Mouse (Mus musculus) forebrain, postnatal 0 days (tissue): ENCODE measurements around the gene Atpaf2. TPM values are rescaled to one million over a fixed set of nuclear protein-coding genes. Genes with fewer than 3 reads are reported as not detected.

Experiments used
- ATAC-seq: fragments of 200-750 bp; cut with Nextera tagmentation; 2 replicates; pipeline ENCODE4 v1.8.0; 2017; ENCODE audit warnings: mild to moderate bottlenecking, moderate library complexity
- DNase-seq: peaks from one replicate; pipeline ENCODE4 v3.0.0-alpha.2; 2015
- H3K27ac ChIP-seq: fragments of 300-500 bp; sonication (generic); 2 replicates; pipeline ENCODE4 v1.5.1; 2014; ENCODE audit warnings: low read depth, mild to moderate bottlenecking, antibody characterized with exemption, low read length, moderate library complexity, mixed read lengths
- H3K27me3 ChIP-seq: fragments of 300-500 bp; sonication (generic); 2 replicates; pipeline ENCODE4 v1.6.1; 2014; ENCODE audit warnings: mild to moderate bottlenecking, low read length, mixed read lengths; ENCODE audit not compliant: insufficient read depth
- H3K36me3 ChIP-seq: fragments of 300-500 bp; sonication (generic); 2 replicates; pipeline ENCODE4 v1.6.1; 2014; ENCODE audit warnings: mild to moderate bottlenecking, moderate library complexity; ENCODE audit not compliant: insufficient read depth
- H3K4me1 ChIP-seq: fragments of 300-500 bp; sonication (generic); 2 replicates; pipeline ENCODE4 v1.6.1; 2014; ENCODE audit warnings: antibody characterized with exemption; ENCODE audit not compliant: insufficient read depth
- H3K4me2 ChIP-seq: fragments of 300-500 bp; sonication (generic); 2 replicates; pipeline ENCODE4 v1.6.1; 2014; ENCODE audit warnings: low read depth, mild to moderate bottlenecking, moderate library complexity
- H3K4me3 ChIP-seq: fragments of 300-500 bp; sonication (generic); 2 replicates; pipeline ENCODE4 v1.5.1; 2014; ENCODE audit warnings: low read depth, low read length, mixed read lengths
- H3K9ac ChIP-seq: fragments of 300-500 bp; sonication (generic); 2 replicates; pipeline ENCODE4 v1.6.1; 2014; ENCODE audit warnings: mild to moderate bottlenecking
- H3K9me3 ChIP-seq: fragments of 300-500 bp; sonication (generic); 2 replicates; pipeline ENCODE4 v1.6.1; 2016; ENCODE audit warnings: low read length
- CTCF ChIP-seq: sonication (generic); IDR thresholded peaks from 2 replicates; pipeline ENCODE4 v1.5.1; 2016; ENCODE audit warnings: antibody characterized with exemption, control low read depth, low read depth
- WGBS: fragments of 180-500 bp; shearing (Covaris S2); extraction: QIAGEN DNeasy Blood & Tissue Kit; methylation state at CpG from one replicate; pipeline ENCODE4 v1.1.7; 2014; 5-methylcytosine and 5-hydroxymethylcytosine counted together
- polyA plus RNA-seq: library from polyadenylated mRNA; unstranded; fragments of >200 nt; fragmentation: Nextera tagmentation; extraction: Ambion mirVana; gene quantifications from 2 replicates; pipeline ENCODE4 v1.2.1, GENCODE M21; 2015
- total RNA-seq: library from RNA; depleted of rRNA; stranded (reverse); fragments of >200 nt; gene quantifications from 2 replicates; pipeline ENCODE4 v1.2.3, GENCODE M21; 2014

Atpaf2 gene
- total and polyA plus RNA-seq, 2 experiments from 2014 or later: 34.5 to 50.8 TPM

GRCm38 (mm10) chr11:60422046-60422668, 3.9 kb upstream of the Atpaf2 start:
- ATAC-seq (no peak), DNase-seq (no peak)
- peak; percentile 38 for TF ChIP-seq CTCF
- H3K4me3 ChIP-seq: no peak overlapping the region
- no peak overlapping the region for H3K9ac ChIP-seq
- peaks cover 13% of the 10 kb centered on the region for H3K4me1 ChIP-seq
- 65% methylated on average over 6 of the region's 6 CpGs for WGBS
- no peaks in the 10 kb centered on the region for H3K27me3 ChIP-seq
- no peak overlapping the region for H3K27ac ChIP-seq
- 0 out of 2 replicates have a peak, but pooled peaks cover 8% of the 10 kb centered on the region for H3K36me3 ChIP-seq
- H3K9me3 ChIP-seq: no peaks in the 10 kb centered on the region
- H3K4me2 ChIP-seq: no peak overlapping the region

GRCm38 (mm10) chr11:60418473-60418803, 181 bp upstream of the Atpaf2 start:
- TF ChIP-seq CTCF: no peak

GRCm38 (mm10) chr11:60416963-60417716, 1.1 kb downstream of the Atpaf2 start, which contains the start of gene Gid4:
Gene Gid4 (plus strand): TSS chr11:60417145.
- WGBS: 4% methylated on average over 77 of the region's 81 CpGs
- H3K27me3 ChIP-seq: no peaks in the 10 kb centered on the region
- DNase-seq: peak; percentile 100
- H3K4me3 ChIP-seq: peak within 1 kb of the TSS; percentile 83
- no peak for TF ChIP-seq CTCF
- H3K36me3 ChIP-seq: no peaks in the 10 kb centered on the region
- peak within 1 kb of the TSS; percentile 83 for H3K4me2 ChIP-seq
- ATAC-seq: peak; percentile 97
- H3K9ac ChIP-seq: peak within 1 kb of the TSS; percentile 85
- peak within 1 kb of the TSS; percentile 84 for H3K27ac ChIP-seq
- peaks cover 16% of the 10 kb centered on the region for H3K4me1 ChIP-seq
- no peaks in the 10 kb centered on the region for H3K9me3 ChIP-seq

More at GRCm38 (mm10) chr11:60418473-60418803, 181 bp upstream of the Atpaf2 start:
- Histone ChIP-seq H3K4me1 (peaks cover 16% of the 10 kb centered on the region), H3K9me3 (no peaks in the 10 kb centered on the region), H3K27ac (no peak overlapping the region), H3K36me3 (no peaks in the 10 kb centered on the region), H3K4me2 (peak overlapping the region; percentile 67), H3K9ac (peak overlapping the region; percentile 81), H3K4me3 (peak overlapping the region; percentile 83), H3K27me3 (no peaks in the 10 kb centered on the region)
- DNase-seq (no peak), ATAC-seq (no peak)
- WGBS: 25% methylated on average over 6 of the region's 6 CpGs

GRCm38 (mm10) chr11:60416590-60416962, 1.7 kb downstream of the Atpaf2 start:
- no peak for TF ChIP-seq CTCF
- ATAC-seq: no peak

GRCm38 (mm10) chr11:60412921-60413320, 5.3 kb downstream of the Atpaf2 start:
- ATAC-seq: no peak
- no peak for DNase-seq
- Histone ChIP-seq H3K4me3 (no peak overlapping the region), H3K27ac (no peak overlapping the region), H3K4me1 (0 out of 2 replicates have a peak, but pooled peaks cover 3% of the 10 kb centered on the region), H3K27me3 (no peaks in the 10 kb centered on the region), H3K36me3 (peaks cover 12% of the 10 kb centered on the region), H3K9me3 (no peaks in the 10 kb centered on the region), H3K9ac (no peak overlapping the region), H3K4me2 (no peak overlapping the region)
- 89% methylated on average over 2 of the region's 2 CpGs for WGBS
- TF ChIP-seq CTCF: no peak

More at GRCm38 (mm10) chr11:60416590-60416962, 1.7 kb downstream of the Atpaf2 start:
- peak overlapping the region; percentile 83 for H3K4me3 ChIP-seq
- peak overlapping the region; percentile 78 for H3K27ac ChIP-seq
- peaks cover 16% of the 10 kb centered on the region for H3K4me1 ChIP-seq
- peak overlapping the region; percentile 83 for H3K4me2 ChIP-seq
- no peaks in the 10 kb centered on the region for H3K27me3 ChIP-seq
- H3K36me3 ChIP-seq: no peaks in the 10 kb centered on the region
- no peaks in the 10 kb centered on the region for H3K9me3 ChIP-seq
- under 1% methylated on average over 21 of the region's 21 CpGs for WGBS
- no peak for DNase-seq
- H3K9ac ChIP-seq: peak overlapping the region; percentile 85

GRCm38 (mm10) chr11:60412173-60412572, 6.1 kb downstream of the Atpaf2 start:
- H3K9me3 ChIP-seq: no peaks in the 10 kb centered on the region
- DNase-seq (peak; percentile 90), ATAC-seq (no peak)
- H3K4me1 ChIP-seq: 0 out of 2 replicates have a peak, but pooled peaks cover 2% of the 10 kb centered on the region
- peaks cover 19% of the 10 kb centered on the region for H3K36me3 ChIP-seq
- WGBS: 10% methylated on average over 3 of the region's 3 CpGs
- TF ChIP-seq CTCF: peak; percentile 76
- no peaks in the 10 kb centered on the region for H3K27me3 ChIP-seq
- H3K9ac ChIP-seq: no peak overlapping the region
- no peak overlapping the region for H3K27ac ChIP-seq
- no peak overlapping the region for H3K4me2 ChIP-seq
- no peak overlapping the region for H3K4me3 ChIP-seq

GRCm38 (mm10) chr11:60406606-60407005, 11.7 kb downstream of the Atpaf2 start:
- H3K36me3 ChIP-seq: peaks cover 68% of the 10 kb centered on the region
- DNase-seq: no peak
- H3K4me1 ChIP-seq: no peaks in the 10 kb centered on the region
- no peak for ATAC-seq
- H3K27me3 ChIP-seq: no peaks in the 10 kb centered on the region
- no peaks in the 10 kb centered on the region for H3K9me3 ChIP-seq
- H3K9ac ChIP-seq: no peak overlapping the region
- TF ChIP-seq CTCF: no peak
- no peak overlapping the region for H3K4me2 ChIP-seq
- no peak overlapping the region for H3K4me3 ChIP-seq
- H3K27ac ChIP-seq: no peak overlapping the region
- 97% methylated on average over 1 of the region's 1 CpGs for WGBS
